Comparison of ENCODE assay signal across 23 mouse cellular contexts in genomic region chr10:44362846-44363245, GRCm38 (mm10).
A peak's percentile ranks its signal among the peaks of the same experiment; 100 is the strongest.
DNase-seq lines count a peak whose midpoint lies in the region; ATAC-seq lines count a peak whose summit lies in the region.
"Had no signal": no experiment of that assay in that cellular context is flagged by ENCODE, and none has a peak within 500 bp of the region (broad histone marks: within the 10 kb centered on the region; RNA-seq: fewer than 3 reads in every experiment).

No protein-coding gene starts in this region.

- H3K4me1 ChIP-seq in midbrain, embryonic 11.5 days (ENCODE audit: control insufficient read depth, insufficient read depth, low read length): no peaks in the 10 kb centered on the region; the same call in 1 of the 2 replicates
- H3K4me1 ChIP-seq in midbrain, embryonic 16.5 days (ENCODE audit: control insufficient read depth, insufficient read depth, low read length): no peaks in the 10 kb centered on the region
- no peaks in the 10 kb centered on the region for H3K4me1 ChIP-seq in forebrain, embryonic 12.5 days
- H3K4me1 ChIP-seq: hindbrain, embryonic 13.5 days; limb, embryonic 15.5 days; neural tube, embryonic 12.5 days had no signal

- no peaks in the 10 kb centered on the region for H3K36me3 ChIP-seq in midbrain, embryonic 11.5 days (ENCODE audit: control insufficient read depth, insufficient read depth, low read length)
- no peaks in the 10 kb centered on the region for H3K36me3 ChIP-seq in midbrain, embryonic 16.5 days (ENCODE audit: control insufficient read depth, insufficient read depth, low read length)
- no peaks in the 10 kb centered on the region for H3K36me3 ChIP-seq in forebrain, embryonic 12.5 days (replicated peaks)
- H3K36me3 ChIP-seq: hindbrain, embryonic 13.5 days; limb, embryonic 15.5 days; neural tube, embryonic 12.5 days had no signal

- no peak overlapping the region for H3K4me3 ChIP-seq in midbrain, embryonic 11.5 days (ENCODE audit: low read depth, low read length)
- H3K4me3 ChIP-seq in midbrain, embryonic 16.5 days (ENCODE audit: low read depth, low read length): no peak overlapping the region
- no peak overlapping the region for H3K4me3 ChIP-seq in forebrain, embryonic 12.5 days (replicated peaks)
- H3K4me3 ChIP-seq: embryonic facial prominence, embryonic 10.5 days; gastrocnemius, adult 2 months; hindbrain, embryonic 13.5 days; limb, embryonic 15.5 days; neural tube, embryonic 12.5 days had no signal

- no peak overlapping the region for H3K4me2 ChIP-seq in midbrain, embryonic 11.5 days
- H3K4me2 ChIP-seq in midbrain, embryonic 16.5 days (ENCODE audit: low read length): no peak overlapping the region
- H3K4me2 ChIP-seq in forebrain, embryonic 12.5 days: no peak overlapping the region
- H3K4me2 ChIP-seq: hindbrain, embryonic 13.5 days; limb, embryonic 15.5 days; lung, embryonic 14.5 days; neural tube, embryonic 12.5 days had no signal

- H3K9me3 ChIP-seq in midbrain, embryonic 11.5 days (ENCODE audit: control insufficient read depth, low read length): no peaks in the 10 kb centered on the region
- no peaks in the 10 kb centered on the region for H3K9me3 ChIP-seq in midbrain, embryonic 16.5 days (replicated peaks; ENCODE audit: control insufficient read depth, low read length, poor library complexity, severe bottlenecking)
- H3K9me3 ChIP-seq in forebrain, embryonic 12.5 days: no peaks in the 10 kb centered on the region
- H3K9me3 ChIP-seq: embryonic facial prominence, embryonic 10.5 days; hindbrain, embryonic 13.5 days; limb, embryonic 15.5 days; neural tube, embryonic 12.5 days had no signal

- H3K27ac ChIP-seq in midbrain, embryonic 11.5 days (ENCODE audit: low read depth, low read length): no peak overlapping the region
- H3K27ac ChIP-seq in midbrain, embryonic 16.5 days (ENCODE audit: low read length): no peak overlapping the region
- no peak overlapping the region for H3K27ac ChIP-seq in forebrain, embryonic 12.5 days
- H3K27ac ChIP-seq: embryonic facial prominence, embryonic 10.5 days; gastrocnemius, adult 2 months; hindbrain, embryonic 13.5 days; kidney, postnatal 0 days; limb, embryonic 15.5 days; liver, embryonic 14.5 days; neural tube, embryonic 12.5 days; stomach, postnatal 0 days had no signal

- WGBS in midbrain, embryonic 11.5 days: 91% methylated on average over 9 of the region's 9 CpGs
- WGBS in midbrain, embryonic 16.5 days: 93% methylated on average over 9 of the region's 9 CpGs
- WGBS in forebrain, embryonic 12.5 days: 89% methylated on average over 9 of the region's 9 CpGs

- no peak overlapping the region for H3K9ac ChIP-seq in midbrain, embryonic 11.5 days (ENCODE audit: low read length)
- H3K9ac ChIP-seq in midbrain, embryonic 16.5 days (ENCODE audit: low read depth, low read length): no peak overlapping the region
- no peak overlapping the region for H3K9ac ChIP-seq in forebrain, embryonic 12.5 days
- H3K9ac ChIP-seq: hindbrain, embryonic 13.5 days; limb, embryonic 15.5 days; liver, embryonic 14.5 days; lung, embryonic 14.5 days; neural tube, embryonic 12.5 days had no signal

- ATAC-seq in midbrain, embryonic 11.5 days (ENCODE audit: low FRiP score): no peak
- no peak for ATAC-seq in midbrain, embryonic 16.5 days
- ATAC-seq in forebrain, embryonic 12.5 days (ENCODE audit: low FRiP score): no peak
- ATAC-seq: inflammation-experienced regulatory T-cells, adult 6 months had no signal

- no peaks in the 10 kb centered on the region for H3K27me3 ChIP-seq in midbrain, embryonic 11.5 days (ENCODE audit: control insufficient read depth, insufficient read depth, low read length)
- no peaks in the 10 kb centered on the region for H3K27me3 ChIP-seq in midbrain, embryonic 16.5 days (ENCODE audit: control insufficient read depth, insufficient read depth, low read depth, low read length)
- H3K27me3 ChIP-seq in forebrain, embryonic 12.5 days: no peaks in the 10 kb centered on the region
- H3K27me3 ChIP-seq: hindbrain, embryonic 13.5 days; limb, embryonic 15.5 days; neural tube, embryonic 12.5 days had no signal

- intact Hi-C loops in heart, postnatal 36 days (cut with DNase I): no loop called here

- peak; percentile 21 for DNase-seq in midbrain, embryonic 11.5 days (ENCODE audit: low spot score, missing footprints)
- DNase-seq in brain, adult 2 months (ENCODE audit: low read depth, low spot score): peak; percentile 78
- DNase-seq in cerebellum, adult 8-10 months: peak; percentile 28
- DNase-seq in cerebellum, postnatal 36 days: peak; percentile 25 to 52
- DNase-seq in ovary, postnatal 10 days (ENCODE audit: low spot score): no peak
- no peak for DNase-seq in heart, postnatal 36 days
- DNase-seq: adrenal gland, postnatal 10 days; gastrocnemius, adult 2 months; kidney, adult 18-20 months; lung, embryonic 14.5 days; midbrain, embryonic 14.5 days; thymus, adult 2 months; thymus, postnatal 4 days had no signal

Comparison
In these comparisons a context has a peak if more than half of its experiments do, and no peak if none do; other contexts are left out.
1. DNase-seq: peak in midbrain, embryonic 11.5 days (single experiment), brain, adult 2 months (single experiment), cerebellum, adult 8-10 months (single experiment) and cerebellum, postnatal 36 days (2 of 2); none in ovary, postnatal 10 days (single experiment) and heart, postnatal 36 days (0 of 2).